Mouse (Mus musculus) liver, embryonic 14.5 days (tissue): ENCODE results near the gene Cdh16.

Experiments
- CTCF ChIP-seq: IDR thresholded peaks from 2 replicates; pipeline ENCODE4 v1.5.1; 2016; ENCODE audit warnings: antibody characterized with exemption, low read depth, control low read depth
- EP300 ChIP-seq: IDR thresholded peaks from 2 replicates; pipeline ENCODE4 v1.6.1; 2016; ENCODE audit warnings: antibody characterized with exemption, low read depth

DNA sequence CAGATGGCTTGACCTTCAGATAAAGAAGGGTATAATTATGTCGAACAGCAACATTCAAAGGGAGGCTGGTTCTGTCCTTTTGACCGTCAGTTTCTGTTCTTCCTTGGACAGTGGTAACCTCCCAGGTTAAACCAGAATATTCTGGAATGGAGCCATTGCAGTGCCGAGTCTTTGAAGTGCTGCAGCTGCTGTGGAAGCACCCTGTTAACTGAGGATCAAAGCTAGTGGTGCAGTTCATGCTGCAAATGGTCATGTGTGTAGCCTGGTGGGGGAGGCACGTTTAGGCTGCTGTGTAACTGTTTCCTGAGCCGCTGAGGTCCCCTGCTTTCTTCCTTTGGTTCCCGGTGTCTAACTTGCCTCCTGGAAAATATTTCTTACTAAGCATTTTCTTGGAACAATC, 25.7 kb downstream of the Cdh16 start:
- no peak for TF ChIP-seq EP300
- no peak for TF ChIP-seq CTCF
